Mouse (Mus musculus) heart, adult 2 months (tissue): Measurements from ENCODE around the gene Tmem242.

ENCODE experiments used
- CTCF ChIP-seq: fragments of 200-600 bp; IDR thresholded peaks from 2 replicates; pipeline ENCODE4 v1.8.1; 2022; ENCODE audit warnings: antibody characterized with exemption, mild to moderate bottlenecking, moderate library complexity
- POLR2A ChIP-seq: fragments of 200-500 bp; IDR thresholded peaks from 2 replicates; pipeline ENCODE4 v1.6.1; 2011; ENCODE audit warnings: mild to moderate bottlenecking, low read depth, low read length, control low read depth; ENCODE audit not compliant: insufficient read depth

DNA sequence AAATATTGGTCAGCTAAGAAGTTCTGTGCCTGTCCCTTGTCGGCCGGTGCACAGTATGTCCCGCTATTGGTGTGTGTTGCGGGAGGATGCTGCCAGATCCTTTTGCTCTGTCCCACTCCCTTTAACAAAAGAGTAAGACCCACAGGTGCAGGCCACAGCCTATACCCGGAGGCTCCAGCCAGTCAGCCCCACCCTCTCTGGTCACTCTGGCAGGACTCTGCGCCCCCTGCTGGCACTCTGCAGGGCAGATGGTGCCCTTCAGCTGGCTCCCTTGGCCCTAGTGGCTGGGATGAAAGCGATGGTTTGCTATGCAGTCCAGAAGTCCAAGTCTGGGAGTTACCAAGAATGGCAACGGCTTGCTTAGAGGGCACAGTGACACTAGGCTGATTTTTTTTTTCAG, 37.4 kb downstream of the Tmem242 start:
- peak; percentile 80 for TF ChIP-seq CTCF
- TF ChIP-seq POLR2A: no peak
